Mouse (Mus musculus) layer of hippocampus, postnatal 36 days (tissue): ENCODE results near the gene Mkrn2. TPM values are rescaled to one million over a fixed set of nuclear protein-coding genes. Genes with fewer than 3 reads are reported as not detected.

Source experiments
- DNase-seq, 2 experiments: peaks; one replicate each; pipeline ENCODE4 v3.0.0; 2022
- total RNA-seq, 2 experiments: library from RNA; stranded (reverse); gene quantifications; 2 replicates each; pipeline ENCODE4 v1.2.3; 2021

Gene Mkrn2
- total RNA-seq, result 10 to 100 TPM; 32.8 to 34.0 TPM

- peak; percentile 68 to 71 for DNase-seq
Observed at GRCm38 (mm10) chr6:115601715-115602523, at the start of gene Mkrn2. Mkrn2 (plus strand) TSS chr6:115601902.

- DNase-seq, result no peak
Observed at GRCm38 (mm10) chr6:115555485-115555884, 46.2 kb upstream of the Mkrn2 start.

- no peak for DNase-seq
Observed at GRCm38 (mm10) chr6:115558176-115558575, 43.5 kb upstream of the Mkrn2 start.

GRCm38 (mm10) chr6:115559651-115560632 lies 41.8 kb upstream of the Mkrn2 start:
- DNase-seq, result no peak

GRCm38 (mm10) chr6:115565479-115566045 lies 36.1 kb upstream of the Mkrn2 start:
- no peak for DNase-seq

DNA sequence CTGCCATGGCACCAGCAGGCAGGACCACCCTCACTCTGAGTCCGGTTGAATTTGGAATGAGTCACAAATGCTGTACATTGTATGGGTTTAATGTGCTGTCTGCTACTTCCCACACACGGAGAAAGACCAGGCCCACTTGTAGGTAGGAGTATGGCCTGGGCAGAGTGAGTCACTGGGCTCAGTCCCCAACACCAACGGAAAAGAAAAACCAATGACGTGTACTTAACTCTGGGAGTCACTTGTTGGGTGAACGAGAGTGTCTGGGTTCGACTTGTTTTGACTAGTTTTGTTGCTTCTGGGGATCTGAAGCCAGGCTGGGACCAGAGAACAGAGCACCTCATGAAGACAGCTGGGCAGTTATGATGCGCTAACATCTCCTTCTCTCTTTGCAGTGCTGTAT lies 27.5 kb upstream of the Mkrn2 start:
- DNase-seq, result no peak

GRCm38 (mm10) chr6:115577407-115577806 lies 24.3 kb upstream of the Mkrn2 start:
- no peak for DNase-seq

- DNase-seq, result no peak
Observed at GRCm38 (mm10) chr6:115577941-115578340, 23.8 kb upstream of the Mkrn2 start.

- no peak for DNase-seq
Observed at GRCm38 (mm10) chr6:115580810-115581209, 20.9 kb upstream of the Mkrn2 start.

DNA sequence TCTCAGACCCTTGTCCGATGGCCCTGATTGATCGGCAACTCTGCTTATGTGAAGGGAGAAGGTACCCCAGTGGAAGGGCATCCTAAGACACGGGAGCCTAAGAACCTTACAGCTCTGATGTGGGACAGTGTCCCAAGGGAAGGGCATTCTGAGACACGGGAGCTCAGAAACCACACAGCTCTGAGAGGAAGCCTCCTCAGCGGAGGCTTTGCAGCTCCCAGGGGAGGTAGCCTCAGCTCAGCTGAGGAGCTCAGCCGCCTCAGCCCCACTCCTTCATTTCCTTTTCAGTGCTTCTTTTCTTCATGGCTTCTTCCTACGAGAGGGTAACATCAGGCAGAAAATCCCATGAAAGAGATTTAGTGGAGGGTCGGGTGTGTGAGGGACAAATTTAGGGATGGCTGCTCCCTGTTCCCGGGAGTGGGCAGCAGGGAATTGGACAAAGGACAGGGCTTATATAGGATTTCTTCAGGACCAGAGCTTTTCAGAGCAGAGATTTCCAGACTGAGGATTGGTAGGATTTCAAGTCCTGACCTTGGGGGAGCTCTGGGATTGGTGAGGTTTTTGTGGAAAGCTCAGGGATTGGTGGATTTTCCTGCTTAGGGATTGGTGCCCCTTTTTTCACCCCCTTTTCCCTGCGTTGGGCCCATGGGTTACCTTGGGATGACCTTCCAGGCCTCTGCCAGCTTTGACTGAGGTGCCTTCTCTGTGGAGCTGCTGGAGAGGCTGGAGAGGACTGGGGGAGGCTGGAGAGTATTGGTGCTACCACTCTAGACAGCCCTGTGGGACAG lies 19.2 kb upstream of the Mkrn2 start:
- no peak for DNase-seq

GRCm38 (mm10) chr6:115583430-115584125 lies 18.1 kb upstream of the Mkrn2 start:
- no peak for DNase-seq

- DNase-seq, result no peak
Observed at GRCm38 (mm10) chr6:115584176-115584575, 17.5 kb upstream of the Mkrn2 start.

DNA sequence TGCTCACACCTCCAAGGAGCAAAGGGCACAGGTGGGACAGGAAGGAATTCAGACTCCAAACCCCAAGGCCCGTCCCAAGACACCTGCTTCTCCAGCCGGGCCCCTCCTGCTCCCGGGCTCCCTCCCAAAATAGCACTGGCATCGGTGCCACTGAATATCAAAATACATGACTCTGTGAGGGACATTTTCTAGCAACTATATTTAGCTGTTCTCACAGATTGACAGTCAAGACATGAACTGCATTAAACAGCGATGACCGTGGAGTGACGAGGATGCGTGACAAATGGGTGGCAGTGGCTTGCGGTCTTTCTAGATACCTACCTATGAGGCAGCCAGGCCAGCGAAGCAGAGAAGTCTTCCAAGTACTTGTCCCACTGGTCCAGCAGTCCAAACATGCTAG lies 15.4 kb upstream of the Mkrn2 start:
- DNase-seq, result no peak

- DNase-seq, result no peak
Observed at GRCm38 (mm10) chr6:115591692-115592359, 9.9 kb upstream of the Mkrn2 start.

GRCm38 (mm10) chr6:115592458-115592857 lies 9.2 kb upstream of the Mkrn2 start, which contains the start of gene Mkrn2os:
Mkrn2os (minus strand) TSS chr6:115592576.
- DNase-seq, result no peak

- no peak for DNase-seq
Observed at GRCm38 (mm10) chr6:115593252-115593651, 8.4 kb upstream of the Mkrn2 start.

DNA sequence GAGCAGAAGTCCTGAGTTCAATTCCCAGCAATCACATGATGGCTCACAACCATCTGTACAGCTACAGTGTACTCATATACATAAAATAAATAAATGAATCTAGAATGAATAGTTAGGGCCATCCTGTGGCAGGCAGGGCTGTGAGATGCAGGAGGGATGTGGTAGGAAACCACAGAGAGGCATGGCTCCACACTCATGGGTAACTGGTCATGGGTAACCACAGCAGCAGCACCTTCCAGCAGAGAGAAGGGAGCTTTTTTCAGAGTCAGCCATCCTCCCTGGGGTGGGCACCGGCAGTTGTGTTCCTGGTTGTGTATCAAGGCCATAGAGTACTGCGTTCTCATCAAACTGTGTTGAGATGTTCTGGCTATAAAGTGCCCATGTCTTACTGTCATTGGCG lies 7.2 kb upstream of the Mkrn2 start:
- DNase-seq, result no peak

GRCm38 (mm10) chr6:115595667-115596066 lies 6.0 kb upstream of the Mkrn2 start:
- no peak for DNase-seq

- DNase-seq, result no peak
Observed at GRCm38 (mm10) chr6:115601322-115601714, 384 bp upstream of the Mkrn2 start.

DNA sequence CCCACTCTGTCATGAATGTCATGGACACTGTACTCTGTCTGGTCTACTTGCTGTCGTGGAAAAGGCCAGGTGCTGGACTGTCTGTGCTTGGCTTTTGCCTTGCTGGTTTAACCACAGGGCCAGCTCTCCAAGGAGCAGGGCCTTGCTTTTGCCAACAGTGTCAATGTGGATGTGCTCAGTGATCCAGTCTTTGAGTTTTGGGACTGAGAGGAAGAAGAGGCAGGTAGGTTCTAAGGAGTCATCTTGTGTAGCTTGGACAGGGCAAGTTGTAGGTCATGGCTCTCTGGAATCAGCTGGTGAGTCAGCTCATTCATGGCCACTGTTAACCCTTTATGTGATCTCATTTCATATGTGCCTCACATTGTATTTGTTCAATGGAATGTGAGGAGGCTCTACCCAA lies 4.8 kb downstream of the Mkrn2 start:
- DNase-seq, result no peak

DNA sequence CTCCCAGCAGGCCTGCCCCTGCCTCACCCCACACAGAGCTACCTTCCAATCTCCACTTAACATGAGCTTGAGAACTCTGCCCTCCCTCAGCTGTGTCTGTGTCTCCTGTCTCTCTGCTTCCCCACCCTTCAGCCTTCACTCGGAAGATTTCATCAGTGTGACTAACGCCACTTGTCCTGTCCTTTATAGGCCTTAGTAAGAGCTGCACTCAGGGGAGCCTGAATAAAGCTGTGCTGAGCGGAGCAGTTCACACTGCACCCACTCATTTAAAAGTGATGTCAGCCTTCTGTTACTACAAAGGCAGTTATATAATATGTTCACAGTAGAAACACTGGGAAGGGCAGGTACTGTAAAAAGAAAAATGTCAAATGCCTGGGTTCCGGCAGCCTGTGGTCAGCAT lies 5.7 kb downstream of the Mkrn2 start:
- DNase-seq, result peak in 1 of 2 experiments; percentile 47
